Mouse (Mus musculus) gastrocnemius, postnatal 25 days (tissue): Measurements from ENCODE around the gene Fastkd3. TPM values are rescaled to one million over a fixed set of nuclear protein-coding genes. Genes with fewer than 3 reads are reported as not detected.

ENCODE experiments used
- DNase-seq: peaks from one replicate; pipeline ENCODE4 v3.0.0; 2022
- total RNA-seq, 2 experiments: library from RNA; stranded (reverse); gene quantifications; 1 replicate in 1 of 2; 2 replicates in 1 of 2; pipeline ENCODE4 v1.2.3; 2021

The Fastkd3 gene
- total RNA-seq, 2 experiments from 2014 or later = 8.9 to 9.3 TPM

DNA sequence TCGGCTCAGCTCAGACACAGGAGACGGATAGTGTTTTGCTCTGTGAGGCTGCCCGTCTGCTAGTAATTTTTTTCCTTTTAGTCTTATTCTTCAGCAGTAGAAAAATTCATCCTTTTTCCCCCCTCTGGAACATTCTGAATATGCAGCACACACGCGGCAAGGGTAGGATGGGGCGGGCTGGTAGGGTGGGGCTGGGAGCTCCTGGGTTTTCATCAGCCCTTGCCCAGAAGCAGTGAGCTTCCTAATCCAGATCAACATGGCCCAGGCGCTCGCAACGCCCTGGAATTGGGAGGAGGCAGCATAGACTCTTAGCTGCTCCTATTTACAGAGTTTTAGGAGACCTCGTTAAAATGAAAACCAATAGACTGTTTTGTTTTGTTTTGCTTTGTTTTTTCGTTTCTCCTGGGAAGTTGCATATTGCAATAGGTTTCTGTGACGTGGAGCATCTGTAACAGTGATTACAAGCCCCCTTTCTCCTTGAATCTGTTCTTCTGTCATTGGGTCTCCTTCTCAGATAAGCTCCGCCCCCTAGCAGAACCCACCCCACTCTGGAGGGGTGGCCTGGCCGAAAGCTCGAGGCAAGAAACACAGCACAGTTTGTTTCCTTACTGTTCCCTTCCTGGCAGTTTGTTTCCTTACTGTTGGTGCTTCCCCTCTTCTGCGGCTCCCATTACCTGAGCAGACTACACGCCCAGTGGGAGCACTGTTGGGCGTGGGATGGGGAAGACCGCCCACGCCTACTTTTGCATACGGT is 25.8 kb downstream of the Fastkd3 start:
- DNase-seq = no peak

- DNase-seq = no peak
These were observed 40.8 kb downstream of the Fastkd3 start for GRCm38 (mm10) chr13:68622792-68623191.

- DNase-seq = no peak
These were observed 45.0 kb downstream of the Fastkd3 start for GRCm38 (mm10) chr13:68627041-68627440.

Other genes with a start within 250 kb of the Fastkd3 start
- gene Mtrr, start 85 bp upstream of the Fastkd3 start, total RNA-seq = 10 to 100 TPM; 18.1 to 19.7 TPM
- not detected for gene 1700001L19Rik, start 15.2 kb downstream of the Fastkd3 start, total RNA-seq